Mouse (Mus musculus) neural tube, embryonic 12.5 days (tissue): ENCODE measurements at regions not wholly inside any gene's neighbourhood (a gene's known extent, or its start where the extent isn't known, plus 50 kb on each side); places are given as distances from the start of the nearest gene placed in this dataset.
"Not testable (repeated sequence)": the region's sequence is repeated elsewhere in the genome, so short reads cannot be mapped to it uniquely, and the experiment has no call there.

Experiments used
- ATAC-seq: fragments of 200-750 bp; cut with Nextera tagmentation; 2 replicates; pipeline ENCODE4 v1.8.0; 2017; ENCODE audit warnings: low read depth, mild to moderate bottlenecking, moderate TSS enrichment, moderate library complexity; ENCODE audit not compliant: low FRiP score
- H3K27ac ChIP-seq: fragments of 300-500 bp; sonication (generic); 2 replicates; pipeline ENCODE4 v1.5.1; 2016
- H3K27me3 ChIP-seq: fragments of 300-500 bp; sonication (generic); replicated peaks from 2 replicates; pipeline ENCODE4 v1.6.1; 2016; ENCODE audit warnings: mild to moderate bottlenecking
- H3K36me3 ChIP-seq: fragments of 300-500 bp; sonication (generic); 2 replicates; pipeline ENCODE4 v1.6.1; 2016; ENCODE audit warnings: mild to moderate bottlenecking
- H3K4me1 ChIP-seq: fragments of 300-500 bp; sonication (generic); 2 replicates; pipeline ENCODE4 v1.6.1; 2016
- H3K4me2 ChIP-seq: fragments of 300-500 bp; sonication (generic); replicated peaks from 2 replicates; pipeline ENCODE4 v1.6.1; 2016; ENCODE audit warnings: mild to moderate bottlenecking
- H3K4me3 ChIP-seq: fragments of 300-500 bp; sonication (generic); 2 replicates; pipeline ENCODE4 v1.5.1; 2016
- H3K9ac ChIP-seq: fragments of 300-500 bp; sonication (generic); 2 replicates; pipeline ENCODE4 v1.6.1; 2016; ENCODE audit warnings: mild to moderate bottlenecking
- H3K9me3 ChIP-seq: fragments of 300-500 bp; sonication (generic); 2 replicates; pipeline ENCODE4 v1.6.1; 2016; ENCODE audit warnings: mild to moderate bottlenecking
- WGBS: fragments of 180-500 bp; shearing (Covaris S2); methylation state at CpG from one replicate; pipeline ENCODE4 v1.1.7; 2016; 5-methylcytosine and 5-hydroxymethylcytosine counted together

GRCm38 (mm10) chr3:50634457-50635075, 191.2 kb upstream of the Slc7a11 start:
- Histone ChIP-seq H3K9ac (no peak overlapping the region), H3K9me3 (no peaks in the 10 kb centered on the region), H3K27me3 (no peaks in the 10 kb centered on the region), H3K4me2 (no peak overlapping the region), H3K27ac (no peak overlapping the region), H3K4me1 (no peaks in the 10 kb centered on the region), H3K4me3 (no peak overlapping the region), H3K36me3 (no peaks in the 10 kb centered on the region)
- 80% methylated on average over 7 of the region's 7 CpGs for WGBS
- no peak for ATAC-seq

GRCm38 (mm10) chr3:50631286-50631685, 187.9 kb upstream of the Slc7a11 start:
- Histone ChIP-seq H3K4me1 (no peaks in the 10 kb centered on the region), H3K4me3 (no peak overlapping the region), H3K9me3 (no peaks in the 10 kb centered on the region), H3K9ac (no peak overlapping the region), H3K4me2 (no peak overlapping the region), H3K27me3 (no peaks in the 10 kb centered on the region), H3K27ac (no peak overlapping the region), H3K36me3 (no peaks in the 10 kb centered on the region)
- ATAC-seq, result no peak

GRCm38 (mm10) chr3:50628092-50628696, 184.8 kb upstream of the Slc7a11 start:
- H3K36me3 ChIP-seq, result no peaks in the 10 kb centered on the region
- no peaks in the 10 kb centered on the region for H3K4me1 ChIP-seq
- no peak for ATAC-seq
- H3K9me3 ChIP-seq, result no peaks in the 10 kb centered on the region
- no peak overlapping the region for H3K4me3 ChIP-seq
- 90% methylated on average over 9 of the region's 9 CpGs for WGBS
- no peak overlapping the region for H3K9ac ChIP-seq
- H3K27ac ChIP-seq, result no peak overlapping the region
- no peaks in the 10 kb centered on the region for H3K27me3 ChIP-seq
- H3K4me2 ChIP-seq, result no peak overlapping the region

GRCm38 (mm10) chr3:50621176-50621575, 177.8 kb upstream of the Slc7a11 start:
- H3K36me3 ChIP-seq, H3K4me2 ChIP-seq, H3K4me1 ChIP-seq, ATAC-seq, H3K27me3 ChIP-seq, H3K4me3 ChIP-seq, H3K9ac ChIP-seq, H3K9me3 ChIP-seq, H3K27ac ChIP-seq: not testable (repeated sequence)
- WGBS, result 74% methylated on average over 3 of the region's 3 CpGs

GRCm38 (mm10) chr3:50619061-50619460, 175.6 kb upstream of the Slc7a11 start:
- Histone ChIP-seq H3K27me3 (no peaks in the 10 kb centered on the region), H3K9me3 (no peaks in the 10 kb centered on the region), H3K4me3 (no peak overlapping the region), H3K36me3 (no peaks in the 10 kb centered on the region), H3K27ac (no peak overlapping the region), H3K4me2 (no peak overlapping the region), H3K4me1 (no peaks in the 10 kb centered on the region), H3K9ac (no peak overlapping the region)
- ATAC-seq, result no peak
- 78% methylated on average over 6 of the region's 6 CpGs for WGBS

- Histone ChIP-seq H3K4me2 (no peak overlapping the region), H3K4me3 (no peak overlapping the region), H3K27ac (no peak overlapping the region), H3K27me3 (no peaks in the 10 kb centered on the region), H3K4me1 (no peaks in the 10 kb centered on the region), H3K9me3 (no peaks in the 10 kb centered on the region), H3K36me3 (no peaks in the 10 kb centered on the region), H3K9ac (no peak overlapping the region)
- WGBS, result 85% methylated on average over 8 of the region's 8 CpGs
- ATAC-seq, result no peak
These were observed 172.2 kb upstream of the Slc7a11 start for GRCm38 (mm10) chr3:50615384-50616285.

- 96% methylated on average over 2 of the region's 2 CpGs for WGBS
- no peaks in the 10 kb centered on the region for H3K4me1 ChIP-seq
These were observed 169.6 kb upstream of the Slc7a11 start for GRCm38 (mm10) chr3:50613011-50613410.

GRCm38 (mm10) chr3:50609341-50610012, 166.1 kb upstream of the Slc7a11 start:
- 52% methylated on average over 11 of the region's 11 CpGs for WGBS
- H3K4me3 ChIP-seq, result no peak overlapping the region
- no peak overlapping the region for H3K27ac ChIP-seq
- H3K4me1 ChIP-seq, result no peaks in the 10 kb centered on the region
- H3K4me2 ChIP-seq, result no peak overlapping the region
- no peaks in the 10 kb centered on the region for H3K27me3 ChIP-seq
- no peaks in the 10 kb centered on the region for H3K36me3 ChIP-seq
- no peak for ATAC-seq
- H3K9ac ChIP-seq, result no peak overlapping the region
- no peaks in the 10 kb centered on the region for H3K9me3 ChIP-seq

More at GRCm38 (mm10) chr3:50613011-50613410, 169.6 kb upstream of the Slc7a11 start:
- Histone ChIP-seq H3K4me2 (no peak overlapping the region), H3K27ac (no peak overlapping the region), H3K9me3 (no peaks in the 10 kb centered on the region), H3K27me3 (no peaks in the 10 kb centered on the region), H3K36me3 (no peaks in the 10 kb centered on the region), H3K9ac (no peak overlapping the region), H3K4me3 (no peak overlapping the region)
- ATAC-seq, result no peak

- ATAC-seq, result no peak
- H3K9me3 ChIP-seq, result no peaks in the 10 kb centered on the region
- WGBS, result 59% methylated on average over 7 of the region's 7 CpGs
- H3K36me3 ChIP-seq, result no peaks in the 10 kb centered on the region
- no peak overlapping the region for H3K4me2 ChIP-seq
- H3K27me3 ChIP-seq, result no peaks in the 10 kb centered on the region
- no peak overlapping the region for H3K4me3 ChIP-seq
- H3K27ac ChIP-seq, result no peak overlapping the region
- H3K4me1 ChIP-seq, result no peaks in the 10 kb centered on the region
- no peak overlapping the region for H3K9ac ChIP-seq
These were observed 164.3 kb upstream of the Slc7a11 start for GRCm38 (mm10) chr3:50607736-50608135.

- no peaks in the 10 kb centered on the region for H3K4me1 ChIP-seq
- no peak overlapping the region for H3K4me3 ChIP-seq
- H3K9ac ChIP-seq, result no peak overlapping the region
- H3K9me3 ChIP-seq, result no peaks in the 10 kb centered on the region
- 14% methylated on average over 1 of the region's 1 CpGs for WGBS
- no peaks in the 10 kb centered on the region for H3K36me3 ChIP-seq
- H3K4me2 ChIP-seq, result no peak overlapping the region
- no peak overlapping the region for H3K27ac ChIP-seq
- ATAC-seq, result no peak
- no peaks in the 10 kb centered on the region for H3K27me3 ChIP-seq
These were observed 163.6 kb upstream of the Slc7a11 start for GRCm38 (mm10) chr3:50606986-50607385.

GRCm38 (mm10) chr3:50605750-50606149, 162.3 kb upstream of the Slc7a11 start:
- Histone ChIP-seq H3K9ac (no peak overlapping the region), H3K9me3 (no peaks in the 10 kb centered on the region), H3K36me3 (no peaks in the 10 kb centered on the region), H3K4me3 (no peak overlapping the region), H3K27me3 (no peaks in the 10 kb centered on the region), H3K4me1 (no peaks in the 10 kb centered on the region), H3K27ac (no peak overlapping the region), H3K4me2 (no peak overlapping the region)
- no peak for ATAC-seq
- 91% methylated on average over 4 of the region's 4 CpGs for WGBS

GRCm38 (mm10) chr3:50603182-50603581, 159.8 kb upstream of the Slc7a11 start:
- no peak overlapping the region for H3K4me3 ChIP-seq
- H3K9ac ChIP-seq, result no peak overlapping the region
- no peaks in the 10 kb centered on the region for H3K27me3 ChIP-seq
- ATAC-seq, result no peak
- H3K4me1 ChIP-seq, result no peaks in the 10 kb centered on the region
- H3K27ac ChIP-seq, result no peak overlapping the region
- no peaks in the 10 kb centered on the region for H3K9me3 ChIP-seq
- H3K36me3 ChIP-seq, result no peaks in the 10 kb centered on the region
- H3K4me2 ChIP-seq, result no peak overlapping the region
- 82% methylated on average over 7 of the region's 7 CpGs for WGBS
